Mouse (Mus musculus) gastrocnemius, postnatal 36 days (tissue): ENCODE data around the gene Slc4a3. TPM values are rescaled to one million over a fixed set of nuclear protein-coding genes. Genes with fewer than 3 reads are reported as not detected.
A peak's percentile ranks its signal among the peaks of the same experiment; 100 is the strongest.

ENCODE experiments used
- DNase-seq, 2 experiments: peaks; one replicate each; pipeline ENCODE4 v3.0.0; 2022
- intact Hi-C: fragments of 180-260 bp; cut with DNase I; formaldehyde crosslinking; loops from one replicate; pipeline ENCODE4 v1.15.1; 2025
- total RNA-seq, 2 experiments: library from RNA; stranded (reverse); gene quantifications; 2 replicates each; pipeline ENCODE4 v1.2.3; 2021

The Slc4a3 gene
- total RNA-seq, 2 experiments from 2014 or later = 4.7 to 9.6 TPM

DNA sequence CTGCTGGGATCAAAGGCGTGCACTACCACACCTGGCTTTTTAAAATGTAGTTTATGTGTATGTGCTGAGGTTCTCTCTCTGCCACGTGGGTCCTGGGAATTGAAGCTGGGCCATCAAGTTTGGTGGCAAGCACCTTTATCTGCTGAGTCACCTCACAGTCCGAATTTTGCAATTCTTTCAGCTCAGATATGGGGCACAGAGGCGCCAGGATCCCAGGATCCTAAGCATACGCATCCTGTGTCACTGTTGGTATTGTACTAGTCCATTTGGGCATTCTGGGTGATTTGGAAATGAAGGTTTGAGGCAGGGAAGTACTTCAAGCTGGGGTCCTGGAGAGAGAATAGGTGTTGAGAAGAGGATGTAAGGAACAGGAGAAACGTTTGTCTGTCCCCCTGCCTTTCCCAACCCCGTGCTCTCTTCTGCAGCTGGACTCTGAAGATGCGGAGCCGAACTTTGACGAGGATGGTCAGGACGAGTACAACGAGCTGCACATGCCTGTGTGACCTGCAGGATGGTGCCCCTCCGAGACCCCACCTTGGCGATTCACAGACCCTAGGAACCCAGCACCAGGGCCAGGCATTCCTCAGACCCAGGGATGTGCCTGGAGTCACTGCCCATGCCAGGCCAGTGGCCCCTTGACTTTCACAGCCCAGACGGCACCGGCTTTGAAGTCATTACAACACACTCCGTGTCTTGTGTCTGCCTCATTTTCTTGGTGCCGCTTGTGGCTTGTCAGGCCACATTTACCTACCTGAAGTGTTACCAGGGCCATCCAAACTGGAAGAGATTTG lies 12.5 kb downstream of the Slc4a3 start:
- DNase-seq = no peak
- intact Hi-C loops = loop anchor here (1.0 kb wide), 1 partner anchor 81 kb away; no protein-coding TSS in a partner anchor

DNA sequence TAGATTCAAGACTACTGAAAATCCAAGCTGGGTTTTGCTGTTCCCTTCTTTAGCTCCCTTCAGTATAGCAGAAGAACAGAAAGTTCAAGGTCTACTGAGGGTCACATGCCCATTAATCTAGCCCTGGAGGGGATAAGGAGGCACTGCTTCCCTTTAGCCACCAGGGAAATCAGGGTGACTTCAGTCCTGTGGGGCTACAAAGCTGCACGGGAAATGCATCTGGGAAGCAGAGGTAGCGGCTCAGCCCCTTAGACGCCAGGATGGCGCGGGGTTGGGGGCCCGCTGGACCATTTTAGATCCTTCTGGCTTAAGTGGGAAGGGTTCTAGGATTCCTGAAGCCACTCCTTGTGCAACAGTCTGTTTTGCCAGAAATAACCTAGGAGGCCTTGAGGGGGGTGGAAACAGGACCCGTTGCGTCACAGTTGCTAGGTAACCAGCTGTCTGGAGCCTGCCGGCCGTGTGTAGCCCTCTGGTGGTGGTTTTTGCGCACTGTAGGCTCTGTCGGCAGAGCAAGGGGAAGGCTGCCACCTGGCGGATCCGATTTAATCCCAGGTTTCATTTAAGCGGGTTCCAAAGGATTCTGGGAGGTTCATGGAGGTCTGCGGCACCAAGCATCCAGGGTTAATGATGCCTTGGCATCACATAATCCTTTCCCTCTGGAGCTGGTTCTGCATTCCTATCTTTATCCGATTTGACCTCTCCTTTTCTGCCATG lies 13.3 kb downstream of the Slc4a3 start:
- intact Hi-C loops = loop anchor here (1.0 kb wide), 1 partner anchor 82 kb away; no protein-coding TSS in a partner anchor
- peak; percentile 86 to 89 for DNase-seq

DNA sequence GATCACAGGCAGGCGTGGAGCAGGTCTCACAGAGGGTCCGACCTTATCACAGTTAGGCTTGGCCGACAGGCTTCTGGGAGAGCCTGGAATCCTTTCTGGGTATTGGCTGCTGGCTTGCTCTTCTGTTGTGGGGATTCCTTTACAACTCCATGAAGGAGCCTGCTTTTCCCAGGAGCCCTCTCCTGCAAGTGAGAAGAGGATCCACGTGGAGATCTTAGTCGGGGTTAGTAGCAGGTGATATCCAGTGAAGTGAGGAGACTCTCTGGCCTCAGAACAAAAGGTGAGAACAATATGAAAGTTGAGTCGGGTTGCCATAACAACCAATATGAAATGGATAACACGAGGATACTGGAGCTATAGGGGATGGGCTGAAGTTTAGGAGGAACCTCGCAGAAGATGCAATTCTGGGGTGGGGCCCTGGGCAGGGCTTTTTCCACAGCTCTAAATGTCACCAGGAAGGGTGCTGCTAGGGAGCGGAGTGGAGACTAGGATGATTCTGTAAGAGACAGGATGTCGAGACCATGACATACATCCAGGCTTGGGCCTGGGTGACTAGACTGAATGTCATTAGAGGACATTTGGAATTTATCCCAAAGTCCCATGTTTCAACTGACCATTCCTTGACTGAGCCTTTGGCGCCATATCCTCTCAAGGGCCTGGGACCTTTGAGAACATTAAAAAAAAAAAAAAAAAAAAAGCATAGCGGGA lies 14.3 kb downstream of the Slc4a3 start:
- DNase-seq = no peak
- intact Hi-C loops = no loop called here

DNA sequence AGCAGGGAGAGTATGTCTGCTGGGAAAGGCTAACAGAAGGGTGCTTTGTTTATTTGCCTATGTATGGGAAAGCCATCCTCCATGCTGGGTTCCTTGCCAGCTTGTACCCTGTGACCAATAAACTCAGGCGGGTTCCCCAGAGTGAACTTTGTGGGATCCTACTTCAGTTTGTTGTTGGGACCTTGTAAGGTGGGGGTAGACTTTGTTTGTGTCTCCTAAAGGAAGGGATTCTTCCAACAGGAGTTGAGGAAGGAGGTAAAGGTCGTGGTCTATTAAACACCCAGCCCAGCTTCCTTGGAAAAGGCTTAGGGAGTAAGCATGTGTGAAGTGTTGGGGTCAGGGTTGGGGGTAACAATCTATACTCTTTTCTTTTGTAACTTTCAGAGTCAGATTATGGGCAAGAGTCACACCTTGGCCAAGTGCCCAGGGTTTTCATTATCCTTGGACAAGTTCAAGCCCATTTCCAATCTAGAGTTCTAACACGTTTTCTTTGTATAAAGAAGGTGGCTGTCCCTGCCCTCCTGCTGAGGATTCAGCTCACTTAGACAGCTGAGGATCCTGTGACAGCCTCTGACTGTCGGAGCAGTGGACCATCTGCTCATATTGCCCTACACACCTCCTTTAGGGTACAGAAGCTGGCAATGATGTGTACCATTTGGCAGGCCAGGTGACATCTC lies 15.3 kb downstream of the Slc4a3 start:
- DNase-seq = no peak
- intact Hi-C loops = no loop called here

DNA sequence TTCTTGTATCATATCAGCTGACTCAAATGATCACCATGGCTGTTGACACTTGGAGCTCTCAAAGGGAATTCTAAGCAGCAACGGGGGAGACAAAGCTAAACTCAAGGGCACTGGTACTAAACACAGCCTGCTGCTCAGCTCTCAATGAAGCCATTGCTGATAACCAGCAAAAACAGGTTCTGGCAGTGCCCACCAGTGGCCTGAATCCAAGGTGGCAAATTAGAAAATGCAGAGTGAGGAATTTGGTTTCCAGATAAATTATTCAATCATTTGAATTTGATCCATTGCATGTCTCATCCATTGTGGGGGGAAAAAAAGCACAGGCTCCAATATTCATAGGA lies 15.8 kb downstream of the Slc4a3 start:
- intact Hi-C loops = no loop called here
- no peak for DNase-seq

DNA sequence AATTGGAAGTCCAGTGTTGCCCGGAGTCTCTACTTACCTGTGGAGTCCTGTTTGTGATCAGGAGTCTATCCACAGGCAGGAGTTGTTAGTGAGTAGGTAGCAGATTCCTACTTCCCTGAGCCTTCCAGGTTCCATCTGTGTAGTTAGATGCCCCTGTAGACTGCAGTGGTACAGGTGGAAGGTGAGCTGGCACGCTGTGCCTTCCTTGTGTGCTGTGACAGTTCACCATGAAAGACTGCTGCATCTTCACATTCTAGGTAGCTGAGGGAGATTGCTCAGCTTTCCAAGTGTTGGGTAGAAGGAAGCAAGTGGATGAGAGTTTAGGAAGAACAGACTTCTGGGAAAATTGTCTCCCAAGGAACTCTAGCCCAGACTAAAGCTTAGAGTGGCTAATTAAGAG lies 18.0 kb downstream of the Slc4a3 start:
- intact Hi-C loops = no loop called here
- DNase-seq = no peak

DNA sequence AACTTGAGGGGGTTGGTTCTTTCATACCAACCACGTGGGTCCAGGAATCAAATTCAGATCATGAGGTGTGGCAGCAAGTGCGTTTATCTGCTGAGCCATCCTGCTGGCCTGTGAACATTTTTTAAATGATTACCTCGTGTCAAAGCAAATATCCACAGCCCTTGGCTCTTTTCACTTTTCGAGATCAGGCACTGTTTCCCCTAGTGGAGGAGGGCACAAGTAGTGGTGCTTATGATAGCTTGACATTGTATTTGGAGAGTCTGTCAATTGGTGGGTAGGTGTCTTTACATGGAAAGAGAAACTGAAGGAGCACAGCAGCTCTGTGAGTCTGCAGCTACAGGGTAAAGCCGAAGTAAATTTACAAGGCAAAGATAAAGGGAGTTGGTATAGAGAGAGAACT lies 18.9 kb downstream of the Slc4a3 start:
- no peak for DNase-seq
- intact Hi-C loops = no loop called here

DNA sequence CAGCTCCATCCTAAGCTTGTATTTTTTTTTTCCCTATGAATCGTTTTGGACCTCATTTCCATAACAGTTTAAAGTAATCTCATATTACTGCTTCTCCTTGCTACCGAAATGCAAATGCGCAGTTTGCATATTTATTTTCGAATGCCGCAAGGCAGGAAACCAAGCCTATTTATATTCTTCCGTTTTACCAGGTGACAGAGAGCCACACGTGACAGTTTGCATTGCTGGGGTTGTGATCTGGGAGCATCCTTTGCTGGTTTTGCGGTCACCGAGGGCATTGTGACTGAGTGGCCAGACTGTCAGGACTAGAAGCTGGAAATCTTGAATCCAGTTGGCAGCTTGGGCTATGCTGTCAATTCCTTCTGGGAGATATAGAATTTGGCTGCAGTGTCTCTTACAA lies 19.6 kb downstream of the Slc4a3 start:
- no peak for DNase-seq
- intact Hi-C loops = no loop called here

DNA sequence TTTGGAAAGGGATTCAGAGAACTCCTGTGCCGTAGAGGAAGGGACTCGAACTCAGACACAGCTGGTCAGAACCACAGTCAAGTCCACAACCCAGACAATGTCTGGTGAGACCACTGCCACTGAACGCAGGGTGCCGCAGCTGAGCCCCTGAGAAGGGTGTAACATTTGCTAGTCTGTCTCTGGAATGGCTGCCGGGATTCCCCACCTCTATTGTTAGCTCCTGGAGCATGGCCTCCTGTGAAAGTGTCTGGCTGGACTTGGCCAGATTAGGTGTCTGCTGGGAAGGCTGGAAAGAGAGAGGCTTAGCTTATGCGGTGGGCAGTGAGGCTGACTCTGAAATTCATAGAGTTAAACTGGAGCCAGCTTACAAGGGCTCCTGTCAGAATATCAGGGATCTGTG lies 24.3 kb downstream of the Slc4a3 start:
- no peak for DNase-seq
- intact Hi-C loops = no loop called here

DNA sequence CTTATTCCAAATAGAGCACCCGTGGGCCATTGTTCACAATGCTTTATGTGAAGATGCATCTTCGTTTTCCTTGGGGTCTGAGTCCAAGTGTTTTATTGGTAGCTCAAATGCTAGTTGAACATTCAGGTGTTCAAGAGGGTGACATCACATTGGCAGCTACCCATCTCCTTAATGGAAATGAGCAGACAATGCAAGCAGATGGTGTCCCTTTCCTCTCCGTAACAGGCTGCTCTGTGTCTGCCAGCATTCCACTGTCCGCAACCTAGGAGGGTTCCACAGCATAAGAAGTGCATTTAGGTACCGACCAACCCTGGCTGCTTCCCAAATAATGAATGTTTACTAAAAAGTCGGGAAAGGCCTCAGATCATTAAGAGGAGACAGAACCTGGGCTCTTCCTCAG lies 26.7 kb downstream of the Slc4a3 start:
- DNase-seq = no peak
- intact Hi-C loops = no loop called here

DNA sequence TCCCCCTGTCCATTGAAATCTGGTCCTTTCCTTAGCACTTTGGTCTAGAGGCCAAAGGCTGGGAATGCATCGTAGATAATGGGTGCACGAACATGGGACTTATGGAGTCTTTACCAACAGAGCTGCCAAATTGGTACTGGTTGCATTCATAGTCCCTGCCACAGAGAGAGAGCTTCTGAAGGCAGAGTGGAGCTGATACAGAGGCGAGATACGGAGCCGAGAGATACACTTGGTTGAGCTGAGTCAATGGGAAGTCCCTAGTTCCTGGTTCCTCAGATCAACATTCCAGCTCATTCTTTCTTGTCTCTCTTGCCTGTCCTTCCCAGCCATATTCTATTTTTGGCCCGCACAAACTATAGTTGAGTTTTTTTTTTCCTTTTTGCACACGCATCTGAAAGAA lies 27.6 kb downstream of the Slc4a3 start:
- DNase-seq = no peak
- intact Hi-C loops = no loop called here

DNA sequence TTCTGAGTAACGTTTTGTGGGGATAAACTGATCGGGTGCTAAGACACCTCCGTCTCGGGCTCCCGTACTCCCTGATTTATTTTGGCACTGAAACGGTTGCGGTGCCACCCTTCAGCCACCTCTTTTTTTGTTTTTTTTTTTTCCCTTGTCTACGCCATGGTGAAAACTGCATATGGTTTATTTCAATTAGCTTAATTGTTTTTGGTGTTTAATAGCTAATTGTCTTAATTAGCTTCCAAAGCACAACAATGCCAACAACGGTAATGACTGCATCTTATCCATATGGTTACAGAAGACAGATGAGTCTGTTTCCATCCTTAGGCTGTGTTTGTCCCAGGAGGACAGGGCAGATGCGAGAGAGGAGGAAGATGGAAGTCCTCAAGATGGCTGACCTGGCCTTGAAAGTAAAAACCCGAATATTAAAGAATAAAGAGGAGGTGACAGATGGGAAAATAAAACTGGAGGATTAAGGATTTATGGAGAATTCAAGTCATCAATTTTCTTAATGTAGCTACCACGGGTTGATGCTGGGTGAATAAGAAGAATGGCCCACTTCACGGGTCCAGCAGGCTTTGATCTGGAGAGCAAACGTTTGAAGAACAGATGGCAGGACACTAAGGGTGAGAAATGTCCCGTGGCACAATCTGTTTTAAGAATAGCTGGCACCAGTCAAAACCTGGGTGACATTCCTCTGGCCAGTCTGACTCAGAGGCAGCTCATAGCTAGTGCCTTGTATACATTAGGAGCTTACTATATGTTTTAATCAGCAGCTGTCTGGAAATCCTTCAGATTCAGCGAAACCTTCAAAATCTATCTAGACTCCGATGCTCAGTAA lies 28.6 kb downstream of the Slc4a3 start:
- no peak for DNase-seq
- intact Hi-C loops = no loop called here

DNA sequence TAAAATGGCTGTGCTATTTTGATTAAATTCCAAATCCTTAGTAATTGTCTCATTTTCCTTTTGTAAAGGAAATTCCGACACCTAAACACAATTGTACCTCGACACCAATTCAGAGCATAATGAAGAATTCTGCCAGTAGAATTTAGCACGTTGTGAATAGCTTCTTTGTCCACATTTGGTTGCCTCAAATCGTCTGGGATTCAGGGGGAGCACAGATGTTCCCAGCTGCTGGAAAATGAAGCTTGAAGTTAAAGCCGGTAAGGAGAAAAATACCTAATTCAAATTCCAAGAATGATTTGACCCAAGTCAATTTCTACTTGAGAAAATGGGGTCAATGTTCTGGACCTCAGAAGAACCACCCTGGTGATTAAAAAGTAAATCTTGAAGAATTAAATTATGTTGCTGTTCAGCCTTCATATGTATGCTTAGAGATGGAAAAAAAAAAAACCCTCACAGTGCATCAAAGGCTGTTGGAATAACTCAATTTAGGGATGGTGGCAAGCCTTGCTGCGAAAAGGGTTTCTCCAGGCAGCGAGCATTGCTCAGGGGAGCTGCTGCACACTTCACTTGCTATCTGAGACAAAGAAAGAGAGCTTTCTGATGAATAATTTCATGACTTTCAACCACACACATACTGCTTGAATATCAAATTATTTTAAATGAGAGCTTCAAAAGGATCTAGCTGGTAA lies 36.0 kb downstream of the Slc4a3 start:
- no peak for DNase-seq
- intact Hi-C loops = no loop called here

DNA sequence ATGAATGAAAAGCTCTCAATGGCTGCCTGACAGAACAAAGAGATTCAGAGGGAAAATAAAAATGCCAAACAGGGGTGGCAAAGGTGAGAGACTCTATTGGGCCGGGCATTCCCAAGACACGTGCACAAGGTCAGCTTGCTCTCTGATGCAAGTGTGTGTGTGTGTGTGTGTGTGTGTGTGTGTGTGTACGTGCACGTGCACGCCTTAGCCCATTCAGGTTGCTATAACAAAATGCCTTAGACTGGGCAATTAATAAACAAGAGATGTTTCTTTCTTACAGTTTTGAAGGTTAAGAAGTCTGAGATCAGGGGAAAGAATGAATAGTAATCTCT lies 36.5 kb downstream of the Slc4a3 start:
- DNase-seq = no peak
- intact Hi-C loops = no loop called here

DNA sequence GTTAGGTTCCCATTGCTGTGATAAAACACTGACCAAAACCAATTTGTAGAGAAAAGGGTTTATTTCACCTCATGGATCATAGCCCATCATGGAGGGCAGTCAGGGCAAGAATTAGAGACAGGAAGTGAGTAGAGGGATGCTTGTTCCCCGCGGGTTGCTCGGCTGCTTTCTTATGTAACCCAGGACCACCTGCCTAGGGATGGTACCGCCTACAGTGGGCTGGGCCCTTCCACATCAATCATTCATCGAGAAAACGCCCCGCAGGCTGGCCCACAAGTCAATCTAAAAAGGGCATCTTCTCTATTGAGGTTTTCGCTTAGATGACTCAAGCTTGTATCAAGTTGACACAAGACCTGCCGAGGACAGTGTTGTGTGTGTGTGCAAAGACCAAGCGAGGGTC lies 37.0 kb downstream of the Slc4a3 start:
- DNase-seq = no peak
- intact Hi-C loops = no loop called here

DNA sequence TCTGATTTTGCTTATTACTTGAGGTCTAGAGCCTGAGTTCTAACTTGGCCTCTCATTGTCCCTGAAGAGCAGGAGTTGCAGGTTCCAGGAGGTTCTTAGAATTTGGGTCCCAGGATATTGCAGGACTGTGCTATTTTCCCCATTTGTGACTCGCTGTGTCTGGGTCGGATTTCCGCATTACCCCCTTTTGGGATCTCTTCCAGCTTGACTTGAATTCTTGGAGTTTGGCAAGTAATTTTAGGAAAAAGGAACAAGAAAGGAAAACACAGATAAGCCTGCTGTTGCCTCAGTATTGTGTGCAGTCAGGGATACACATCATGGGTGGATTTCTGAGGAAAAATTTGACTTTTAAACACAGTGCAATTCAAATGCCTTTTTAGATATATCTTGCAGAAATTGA lies 40.7 kb downstream of the Slc4a3 start:
- intact Hi-C loops = no loop called here
- DNase-seq = no peak

DNA sequence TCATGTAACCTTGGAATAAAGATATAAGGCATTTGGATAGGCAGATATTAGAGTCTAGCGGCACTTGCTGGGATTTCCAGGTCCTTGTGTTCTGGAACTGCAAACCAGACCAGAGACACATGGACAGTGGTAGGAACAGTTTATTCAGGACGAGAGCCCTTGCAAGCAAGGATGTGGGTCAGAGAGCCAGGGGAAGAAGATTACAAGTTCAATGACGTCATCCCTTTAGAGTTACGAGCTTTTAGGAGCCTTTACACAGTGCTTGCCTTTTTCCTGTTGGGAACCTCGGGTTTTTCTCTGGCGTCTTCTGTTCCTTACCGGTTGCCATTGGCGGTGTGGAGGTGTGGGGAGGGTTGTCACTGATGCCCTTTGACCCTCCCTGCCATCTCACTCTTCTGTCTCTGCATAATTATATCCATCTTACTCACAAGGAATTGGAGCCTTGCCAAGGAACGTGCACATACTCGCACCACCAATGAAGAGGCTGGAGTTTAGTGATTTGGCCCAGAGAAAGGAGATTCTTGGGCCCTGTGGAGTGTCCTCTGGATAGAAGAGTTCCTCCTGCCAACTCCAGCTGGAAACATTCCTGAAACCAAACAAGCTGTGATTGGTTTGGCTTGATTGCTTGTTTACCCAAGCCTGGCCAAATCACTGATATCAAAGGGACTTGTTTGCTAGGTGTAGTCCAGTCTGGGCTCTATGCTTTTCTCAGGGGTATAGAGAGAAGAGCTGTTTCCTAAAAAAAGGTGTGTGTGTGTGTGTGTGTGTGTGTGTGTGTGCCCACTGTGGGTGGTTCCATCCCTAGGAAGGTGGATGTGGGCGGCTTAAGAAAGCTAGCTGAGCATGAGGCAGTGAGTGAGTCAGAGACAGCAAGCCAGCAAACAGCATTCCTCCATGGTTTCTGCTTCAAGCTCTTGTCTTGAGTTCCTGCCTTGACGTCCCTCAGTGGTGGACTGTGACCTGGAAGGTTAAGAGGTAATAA lies 42.0 kb downstream of the Slc4a3 start:
- intact Hi-C loops = no loop called here
- DNase-seq = no peak

DNA sequence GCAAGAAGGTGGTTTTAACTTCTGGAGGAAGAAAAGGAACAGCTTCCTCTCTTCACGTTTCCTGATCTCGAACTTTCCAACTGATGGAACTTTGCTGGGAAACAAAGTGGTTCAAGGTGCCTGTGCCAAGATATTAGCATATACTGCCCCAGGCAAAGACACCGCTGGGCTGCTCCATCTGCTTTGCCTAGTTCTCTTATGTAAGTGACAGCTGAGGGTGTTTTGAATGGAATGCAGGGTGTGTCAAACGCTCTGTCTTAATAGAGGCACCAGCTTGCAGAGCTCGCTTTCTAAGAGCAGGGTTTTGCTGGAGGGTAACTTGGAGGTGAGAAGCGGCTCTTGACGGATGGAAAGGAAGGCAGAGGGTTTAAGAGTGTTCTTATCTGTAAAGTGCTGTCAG lies 42.8 kb downstream of the Slc4a3 start:
- no peak for DNase-seq
- intact Hi-C loops = no loop called here

DNA sequence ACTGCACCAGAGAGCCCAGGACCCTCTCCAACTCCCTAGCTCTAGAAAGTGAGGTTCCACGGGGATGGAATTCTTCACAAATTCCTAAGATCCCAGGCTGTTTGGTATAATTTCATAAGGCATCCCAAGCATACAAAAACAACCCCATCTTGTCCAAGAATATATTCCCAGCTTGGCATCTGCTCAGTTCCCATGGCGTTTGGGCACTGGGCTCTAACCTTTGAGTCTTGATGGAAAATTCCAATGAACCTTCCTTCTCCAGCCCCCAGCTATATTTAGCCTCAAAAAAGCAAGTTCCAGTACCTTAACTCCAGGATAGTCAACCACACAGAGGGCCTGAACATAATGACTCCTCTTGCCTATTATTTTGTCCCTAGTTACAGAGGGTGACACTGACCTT lies 43.9 kb downstream of the Slc4a3 start:
- intact Hi-C loops = no loop called here
- DNase-seq = no peak
